Mouse (Mus musculus) megakaryocyte, embryonic 14.5 days (primary cell): Measurements from ENCODE around the gene Ttc9c.

ENCODE experiments used
- FLI1 ChIP-seq: IDR thresholded peaks from 2 replicates; pipeline ENCODE4 v1.6.1; 2012; ENCODE audit warnings: low read length, inconsistent platforms, mixed read lengths
- GATA1 ChIP-seq: IDR thresholded peaks from 3 replicates; pipeline ENCODE4 v1.6.1; 2012; ENCODE audit warnings: mixed read lengths, low read length, inconsistent platforms, borderline replicate concordance

- TF ChIP-seq GATA1 (no peak), FLI1 (no peak)
Observed at GRCm38 (mm10) chr19:8850402-8850901, 31.3 kb upstream of the Ttc9c start, which contains the start of gene Lrrn4cl.
